Comparison of ENCODE assay signal across 24 mouse cellular contexts in the genomic region with DNA sequence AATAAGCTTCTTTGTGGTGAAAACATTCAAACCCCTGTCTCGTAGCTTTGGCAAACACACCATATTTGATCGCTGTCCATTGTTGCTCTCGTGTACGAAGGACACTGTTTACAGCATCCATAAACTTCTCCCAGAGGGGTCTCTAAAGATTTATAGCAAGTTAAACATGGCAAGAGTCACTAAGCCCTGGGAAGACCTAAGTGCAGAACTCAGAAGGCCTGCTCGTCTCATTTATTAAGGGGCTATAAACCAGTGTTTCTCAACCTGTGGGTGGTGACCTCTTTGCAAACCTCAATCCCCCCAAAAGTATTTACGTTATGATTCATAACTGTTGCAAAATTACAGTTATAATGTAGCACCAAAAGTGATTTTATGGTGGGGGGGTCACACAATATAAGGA.
DNase-seq lines count a peak whose midpoint lies in the region; ATAC-seq lines count a peak whose summit lies in the region.
"Had no signal": no experiment of that assay in that cellular context is flagged by ENCODE, and none has a peak within 500 bp of the region (broad histone marks: within the 10 kb centered on the region; RNA-seq: fewer than 3 reads in every experiment).

No protein-coding gene starts in this region.

- no peak overlapping the region for H3K27ac ChIP-seq in intestine, embryonic 16.5 days (ENCODE audit: low read length)
- no peak overlapping the region for H3K27ac ChIP-seq in forebrain, embryonic 12.5 days
- H3K27ac ChIP-seq: embryonic facial prominence, embryonic 10.5 days; embryonic facial prominence, embryonic 12.5 days had no signal

- no peaks in the 10 kb centered on the region for H3K9me3 ChIP-seq in intestine, embryonic 16.5 days (ENCODE audit: control insufficient read depth, low read length)
- H3K9me3 ChIP-seq in forebrain, embryonic 12.5 days: no peaks in the 10 kb centered on the region
- H3K9me3 ChIP-seq: embryonic facial prominence, embryonic 10.5 days; embryonic facial prominence, embryonic 12.5 days; G1E had no signal

- no peaks in the 10 kb centered on the region for H3K36me3 ChIP-seq in intestine, embryonic 16.5 days (ENCODE audit: control insufficient read depth, insufficient read depth, low read length)
- no peaks in the 10 kb centered on the region for H3K36me3 ChIP-seq in forebrain, embryonic 12.5 days (replicated peaks)
- H3K36me3 ChIP-seq: embryonic facial prominence, embryonic 10.5 days; embryonic facial prominence, embryonic 12.5 days; G1E had no signal

- ATAC-seq in intestine, embryonic 16.5 days: peak; percentile 80
- ATAC-seq in forebrain, embryonic 12.5 days (ENCODE audit: low FRiP score): no peak
- ATAC-seq: activated CD4-positive, CD25-positive, alpha-beta regulatory T cell, adult 4 months; CD4-positive, CD25-positive, alpha-beta regulatory T cell, adult 4 months; forebrain, embryonic 14.5 days; forebrain, embryonic 16.5 days; Patski had no signal

- WGBS in intestine, embryonic 16.5 days: 31% methylated on average over 6 of the region's 6 CpGs
- 87% methylated on average over 6 of the region's 6 CpGs for WGBS in forebrain, embryonic 12.5 days

- no peak overlapping the region for H3K4me3 ChIP-seq in intestine, embryonic 16.5 days (ENCODE audit: low read length)
- H3K4me3 ChIP-seq in forebrain, embryonic 12.5 days (replicated peaks): no peak overlapping the region
- H3K4me3 ChIP-seq: embryonic facial prominence, embryonic 10.5 days; embryonic facial prominence, embryonic 12.5 days had no signal

- no peaks in the 10 kb centered on the region for H3K27me3 ChIP-seq in intestine, embryonic 16.5 days (replicated peaks; ENCODE audit: control insufficient read depth, insufficient read depth, low read length)
- no peaks in the 10 kb centered on the region for H3K27me3 ChIP-seq in forebrain, embryonic 12.5 days
- H3K27me3 ChIP-seq: CH12.LX; embryonic facial prominence, embryonic 12.5 days; Patski had no signal

- no peak overlapping the region for H3K4me2 ChIP-seq in intestine, embryonic 16.5 days (ENCODE audit: low read depth, low read length)
- no peak overlapping the region for H3K4me2 ChIP-seq in forebrain, embryonic 12.5 days
- H3K4me2 ChIP-seq: embryonic facial prominence, embryonic 12.5 days had no signal

- H3K9ac ChIP-seq in intestine, embryonic 16.5 days (ENCODE audit: low read depth, low read length): no peak overlapping the region
- no peak overlapping the region for H3K9ac ChIP-seq in forebrain, embryonic 12.5 days
- H3K9ac ChIP-seq: embryonic facial prominence, embryonic 12.5 days had no signal

- H3K4me1 ChIP-seq in intestine, embryonic 16.5 days (ENCODE audit: control insufficient read depth, insufficient read depth, low read length): 0 out of 2 replicates have a peak, but pooled peaks cover 2% of the 10 kb centered on the region
- peaks cover 6% of the 10 kb centered on the region for H3K4me1 ChIP-seq in forebrain, embryonic 12.5 days
- H3K4me1 ChIP-seq: embryonic facial prominence, embryonic 12.5 days had no signal

- peak; percentile 7 for DNase-seq in embryo, embryonic 11 days
- no peak for DNase-seq in embryo, embryonic 9.5 days (ENCODE audit: extremely low spot score)
- DNase-seq in forelimb bud, embryonic 11.5 days (ENCODE audit: low read depth, low spot score): peak; percentile 3
- DNase-seq in left cerebral cortex, adult 11 months (ENCODE audit: low spot score): no peak
- DNase-seq: adrenal gland, adult 8-10 months; adrenal gland, postnatal 14 days; adrenal gland, postnatal 36 days; B cell, adult 2 months; cerebellum, adult 11-12 months; cerebellum, adult 2 months; cerebellum, adult 9-10 months; cerebellum, postnatal 10 days; cerebellum, postnatal 25 days had no signal

Comparison
In these comparisons a context has a peak if more than half of its experiments do, and no peak if none do; other contexts are left out.
1. DNase-seq: peak in embryo, embryonic 11 days (single experiment) and forelimb bud, embryonic 11.5 days (single experiment); none in embryo, embryonic 9.5 days (single experiment) and left cerebral cortex, adult 11 months (single experiment).